Mouse (Mus musculus) B cell, adult 2 months (primary cell): ENCODE data around the gene Lcn12.

Experiments
- DNase-seq, 2 experiments: peaks; one replicate each; pipeline ENCODE4 v3.0.0; 2022

Lcn12 gene

DNA sequence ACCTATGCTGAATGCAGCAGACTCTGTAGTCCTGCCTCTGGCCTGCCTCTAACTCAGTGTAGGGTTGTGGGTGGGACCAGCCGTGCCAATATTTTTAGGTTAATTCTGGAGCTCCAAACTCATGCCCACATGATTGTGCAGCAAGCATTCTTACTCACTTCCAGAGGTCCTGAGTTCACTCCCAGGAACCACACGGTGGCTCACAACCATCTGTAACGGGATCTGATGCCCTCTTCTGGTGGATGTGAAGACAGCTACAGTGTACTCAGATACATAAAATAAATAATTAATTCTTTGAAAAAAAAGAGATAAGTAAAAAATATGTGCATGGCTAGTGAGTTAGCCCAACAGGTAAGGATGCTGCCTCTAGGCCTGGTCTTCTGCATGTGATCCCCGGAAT is 2.8 kb upstream of the Lcn12 start:
- DNase-seq: peak; percentile 24 to 36

DNA sequence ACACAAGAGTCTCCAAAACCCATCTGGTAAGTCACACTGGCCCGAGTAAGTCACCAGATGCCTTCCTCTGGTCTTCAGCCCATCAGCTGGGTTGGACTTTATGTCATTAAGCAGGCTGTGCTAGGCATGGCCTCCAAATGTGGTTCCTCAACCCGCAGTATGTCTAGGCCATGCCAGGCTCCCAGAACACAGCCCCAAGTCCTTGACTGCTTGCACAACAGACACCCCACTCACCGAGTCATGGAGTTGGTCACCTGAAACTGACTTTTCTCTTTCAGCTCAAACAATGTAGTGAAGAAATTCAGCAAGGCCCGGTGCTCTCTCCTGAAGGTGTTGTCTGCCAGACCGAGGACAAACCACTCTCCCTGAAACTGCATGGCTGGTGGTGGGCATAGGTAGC is 723 bp downstream of the Lcn12 start:
- no peak for DNase-seq

DNA sequence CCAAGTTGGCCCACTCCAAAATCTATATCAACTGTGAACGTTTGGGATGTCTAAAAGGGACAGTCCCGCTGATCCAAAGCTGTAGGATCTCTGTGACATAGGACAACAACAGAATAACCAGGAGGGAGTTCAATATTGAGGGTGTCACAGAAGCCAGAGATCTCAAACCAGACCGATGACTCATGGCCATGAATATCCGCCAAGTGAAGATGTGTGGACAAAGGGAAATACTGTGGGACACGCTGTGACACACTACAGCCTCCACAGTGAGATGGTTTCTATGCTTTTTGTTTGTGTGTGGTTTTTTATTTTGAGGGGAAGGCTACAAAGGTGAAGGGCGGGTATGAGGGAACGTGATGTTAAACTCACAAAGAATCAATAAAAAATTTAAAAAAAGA is 5.0 kb downstream of the Lcn12 start:
- no peak for DNase-seq

- no peak for DNase-seq
These were observed 5.6 kb downstream of the Lcn12 start for GRCm38 (mm10) chr2:25487965-25488670.

DNA sequence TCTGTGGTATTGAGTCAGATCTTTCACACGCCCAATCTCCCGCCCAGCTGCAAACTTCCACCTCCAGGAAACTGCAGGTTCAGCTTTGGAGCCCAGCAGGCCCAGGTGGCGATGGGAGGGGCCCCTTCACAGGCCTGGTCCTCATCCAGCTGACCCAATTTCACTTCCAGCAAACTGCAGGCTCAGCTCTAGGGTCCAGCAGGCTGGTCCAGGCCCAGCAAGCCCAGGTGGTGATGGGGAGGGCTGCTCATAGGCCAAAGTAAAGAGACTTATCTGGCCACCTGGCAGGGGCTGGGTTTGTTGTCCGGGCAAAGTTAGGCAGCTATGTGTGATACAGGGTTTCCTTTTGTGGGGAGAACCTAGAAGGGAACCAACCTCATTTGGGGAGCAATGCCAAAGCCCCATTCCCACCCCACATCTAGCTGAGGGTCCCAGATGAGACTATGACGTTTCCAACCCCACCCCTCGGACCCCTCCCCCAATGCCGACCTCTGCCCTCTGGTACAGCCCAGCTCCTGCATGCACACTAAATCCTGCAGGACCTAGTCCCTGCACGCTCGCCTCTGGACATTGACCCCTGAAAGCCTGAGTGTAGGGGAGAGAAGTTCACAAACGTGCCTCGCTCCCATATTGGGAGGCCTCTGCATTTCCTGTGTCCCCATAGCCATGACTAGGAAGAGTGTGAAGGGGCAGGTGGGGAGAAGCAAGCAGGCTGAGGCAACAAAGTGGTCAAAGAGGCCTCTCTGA is 8.6 kb downstream of the Lcn12 start:
- DNase-seq: no peak

DNA sequence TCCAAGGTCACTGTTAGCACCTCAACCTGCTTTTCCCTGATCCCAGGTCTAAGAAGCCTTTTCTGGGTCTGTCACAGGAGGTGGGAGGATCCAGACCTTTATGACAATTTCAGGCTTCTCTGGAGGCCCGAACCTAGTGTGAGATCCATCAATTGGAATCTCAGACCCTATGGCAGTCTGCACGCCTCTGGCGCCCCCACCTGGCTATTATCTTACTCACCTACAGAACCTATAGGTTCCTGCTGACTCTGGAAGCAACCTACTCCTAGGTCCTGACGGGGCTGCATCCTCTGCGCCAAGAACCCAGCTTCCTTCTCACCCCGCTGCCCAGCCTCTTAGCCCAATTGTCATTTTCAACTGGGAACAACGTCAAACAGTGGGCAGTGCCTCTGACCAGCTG is 10.7 kb downstream of the Lcn12 start:
- DNase-seq: peak; percentile 79 to 83

- DNase-seq: no peak
These were observed 13.2 kb downstream of the Lcn12 start for GRCm38 (mm10) chr2:25480541-25480940.

GRCm38 (mm10) chr2:25479551-25480311 is 14.0 kb downstream of the Lcn12 start:
- no peak for DNase-seq

- no peak for DNase-seq
These were observed 15.6 kb downstream of the Lcn12 start for GRCm38 (mm10) chr2:25477967-25478675.

DNA sequence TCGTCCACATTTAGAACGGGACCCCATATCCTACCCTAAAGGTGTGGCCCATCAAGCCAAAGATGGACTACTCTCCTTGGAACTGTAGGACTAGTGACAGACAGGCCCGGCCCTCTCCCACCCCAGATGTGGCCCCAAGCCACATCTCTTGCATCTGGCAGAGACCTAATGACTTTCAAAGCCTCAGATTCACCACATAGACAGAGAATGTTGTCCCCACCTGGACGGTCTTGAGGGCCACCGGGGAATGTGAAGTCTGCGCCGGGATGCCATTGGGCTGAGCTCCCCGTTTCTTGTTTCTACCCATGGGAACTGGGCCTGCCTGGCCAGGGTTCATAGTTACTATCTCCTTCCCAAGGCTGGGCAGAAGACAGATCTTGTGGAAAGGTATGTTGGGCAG is 16.2 kb downstream of the Lcn12 start:
- no peak for DNase-seq

- DNase-seq: no peak
These were observed 21.2 kb downstream of the Lcn12 start for GRCm38 (mm10) chr2:25472550-25472949.

DNA sequence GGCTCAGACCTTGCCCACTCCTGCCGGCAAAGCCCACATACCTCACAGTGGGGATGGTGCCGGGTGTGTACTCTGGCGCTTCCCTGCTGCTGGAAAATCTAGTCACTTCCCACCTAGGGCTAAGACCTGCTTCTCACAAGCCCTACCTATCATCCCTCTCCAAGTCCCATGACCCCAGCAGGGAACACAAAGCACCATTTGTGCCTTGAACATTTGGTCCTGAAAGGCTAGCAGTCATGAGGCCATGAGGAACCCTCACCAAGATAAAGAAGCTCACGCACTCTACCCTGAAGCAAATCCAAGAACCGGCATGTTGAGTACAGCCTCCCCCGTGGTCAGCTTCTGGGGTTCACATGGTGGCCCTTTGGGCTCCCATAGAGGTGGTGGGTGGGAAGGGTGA is 23.7 kb downstream of the Lcn12 start, which contains the start of gene Ptgds:
Ptgds (minus strand) TSS at position 78 of the 400 bp plus-strand sequence.
- no peak for DNase-seq

GRCm38 (mm10) chr2:25468962-25469915 is 24.5 kb downstream of the Lcn12 start:
- no peak for DNase-seq

DNA sequence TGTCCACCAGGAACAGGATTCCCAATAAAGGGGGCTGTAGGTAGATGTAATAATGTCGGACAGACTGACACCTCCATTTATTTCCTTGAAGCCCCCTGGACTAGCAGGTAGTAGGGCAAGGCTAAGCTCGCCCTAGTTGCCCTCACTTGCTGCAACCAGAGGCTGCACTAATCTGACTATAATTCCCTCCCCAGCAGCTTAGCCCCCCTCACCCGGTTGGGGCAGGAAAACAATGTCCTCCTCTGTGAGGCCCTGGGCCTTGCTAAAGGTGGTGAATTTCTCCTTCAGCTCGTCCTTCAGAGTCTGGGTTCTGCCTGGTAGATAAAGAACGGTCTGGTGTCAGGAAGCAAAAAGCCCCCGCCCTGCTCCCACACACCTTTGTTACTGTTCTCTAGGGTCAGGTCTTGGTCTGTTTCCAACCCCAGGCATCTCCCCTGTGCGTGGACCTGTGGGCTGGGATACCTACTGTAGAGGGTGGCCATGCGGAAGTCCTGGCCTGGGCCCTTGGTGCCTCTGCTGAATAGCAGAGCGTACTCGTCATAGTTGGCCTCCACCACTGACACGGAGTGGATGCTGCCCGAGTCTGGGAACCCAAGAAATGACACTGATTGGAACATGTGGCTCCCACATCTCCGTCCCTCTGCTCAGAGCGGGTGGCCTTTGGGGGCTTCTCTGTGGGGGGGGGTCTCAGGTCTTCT is 26.0 kb downstream of the Lcn12 start:
- DNase-seq: no peak

DNA sequence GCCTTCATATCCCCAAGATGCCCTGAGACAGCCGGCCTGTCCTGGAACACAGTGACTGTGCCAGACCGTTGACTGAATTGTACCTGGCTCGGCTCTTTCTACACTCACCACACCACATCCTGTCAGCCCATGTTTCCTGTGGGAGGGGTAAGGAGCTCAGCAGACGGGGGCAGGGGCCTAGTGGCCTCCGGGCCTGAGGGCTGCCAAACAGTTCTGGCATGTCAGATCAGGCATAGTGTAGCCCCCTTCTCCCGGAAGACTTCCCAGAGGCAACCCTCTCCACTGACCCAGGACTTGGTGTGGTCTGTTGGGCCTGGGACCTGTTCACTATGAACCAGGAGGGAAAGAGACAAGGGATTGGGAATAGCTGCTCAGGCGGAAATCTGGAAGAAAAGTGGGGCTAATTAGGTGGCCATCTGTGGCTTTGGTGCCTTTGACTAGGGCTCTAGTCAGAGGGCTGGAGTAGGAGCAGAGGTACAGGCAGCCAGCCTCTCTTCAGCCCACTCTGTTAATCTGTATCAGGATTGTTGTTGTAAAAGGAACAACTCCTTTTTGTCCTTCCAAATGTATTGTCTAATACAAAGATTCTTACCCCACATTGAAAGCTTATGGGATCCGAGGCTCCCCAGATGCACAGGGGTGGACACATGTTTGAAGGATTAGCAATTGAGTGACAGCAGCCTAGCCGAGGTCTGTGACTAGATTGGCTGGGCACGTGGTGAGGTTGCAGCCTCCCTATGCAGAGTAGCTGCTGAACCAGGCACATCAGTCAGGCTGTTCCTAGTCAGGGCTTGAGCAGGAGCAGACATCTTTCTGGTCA is 27.7 kb downstream of the Lcn12 start:
- DNase-seq: peak; percentile 79 to 82

DNA sequence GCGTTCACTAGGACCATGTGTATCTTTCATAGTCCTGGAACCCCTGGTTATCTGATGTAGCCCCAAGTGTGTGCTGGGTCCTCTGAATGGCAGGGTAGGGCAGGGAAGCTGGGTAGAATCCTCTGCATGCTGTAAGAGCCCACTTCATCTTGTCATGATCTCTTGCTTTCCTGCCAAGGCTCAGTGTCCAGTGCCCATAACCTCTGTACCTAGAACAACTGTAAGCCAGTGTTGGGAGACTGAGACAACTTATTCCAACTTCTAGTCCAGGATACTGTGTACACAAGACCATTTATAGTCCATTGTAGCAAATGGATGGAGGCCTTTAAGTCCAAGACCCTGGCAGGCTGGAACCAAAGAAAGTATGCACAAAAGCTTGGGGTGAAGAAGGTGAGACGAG is 28.5 kb downstream of the Lcn12 start:
- DNase-seq: no peak

DNA sequence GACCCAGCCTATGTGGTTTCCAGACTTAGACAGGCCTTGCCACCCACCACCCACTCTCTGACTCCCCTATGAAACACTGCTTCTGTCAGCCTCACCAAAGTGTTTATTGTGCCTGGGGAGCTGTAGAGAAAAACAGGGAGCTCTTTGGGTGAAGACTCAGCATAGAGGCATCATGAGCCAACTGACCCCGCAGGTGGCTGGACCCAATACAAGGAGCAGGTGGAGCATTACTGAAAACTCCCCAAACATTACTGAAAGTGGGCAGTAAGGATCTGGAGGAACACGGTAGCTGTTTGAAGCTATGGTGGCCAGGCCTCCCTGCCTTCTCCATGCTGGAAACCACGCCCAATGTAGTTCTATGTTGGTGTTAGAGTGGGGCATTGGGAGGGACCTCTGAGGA is 30.1 kb downstream of the Lcn12 start:
- DNase-seq: no peak

- DNase-seq: no peak
These were observed 32.3 kb downstream of the Lcn12 start for GRCm38 (mm10) chr2:25461407-25461806.

DNA sequence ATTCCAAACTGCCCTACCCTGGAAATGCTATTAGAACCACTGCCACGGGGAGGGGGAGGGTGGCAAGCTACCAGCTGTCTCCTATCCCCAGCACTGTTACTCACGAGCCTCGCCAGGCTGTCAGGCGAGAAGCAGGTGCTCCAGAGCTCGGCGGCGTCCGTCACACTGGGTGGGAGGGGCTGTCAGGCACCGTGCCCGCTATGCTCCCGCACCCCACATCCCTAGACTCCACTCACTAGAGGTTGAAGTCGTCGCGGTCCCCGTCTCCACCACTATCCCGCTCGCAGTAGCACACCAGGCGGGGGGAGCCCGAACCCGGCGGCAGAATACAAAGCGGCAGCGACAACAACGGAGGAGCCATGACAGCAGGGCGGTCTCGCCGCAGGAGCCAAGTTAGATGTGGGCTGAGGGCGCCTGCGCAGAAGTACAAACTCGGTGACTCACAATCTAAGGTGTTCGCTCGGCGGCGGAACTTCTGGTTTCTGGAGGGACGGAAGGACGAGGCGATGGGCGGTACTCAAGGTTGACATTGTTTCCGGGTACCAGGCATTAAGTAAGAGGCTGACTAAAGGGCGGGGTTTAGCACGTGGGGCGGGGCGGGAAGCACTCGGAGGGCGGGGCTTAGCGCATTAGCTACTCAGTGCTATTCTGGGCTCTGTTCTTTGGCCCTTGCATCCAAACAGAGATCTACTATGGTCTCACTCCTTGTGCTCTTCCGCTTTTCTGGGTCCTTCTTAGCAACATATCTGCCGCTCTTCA is 33.0 kb downstream of the Lcn12 start, which contains the start of gene Paxx:
Paxx (minus strand) TSS at position 544 of the 759 bp plus-strand sequence.
- peak; percentile 92 to 94 for DNase-seq
